Mouse (Mus musculus) hindbrain, embryonic 11.5 days (tissue): ENCODE data around the gene Pgam5. TPM values are rescaled to one million over a fixed set of nuclear protein-coding genes. Genes with fewer than 3 reads are reported as not detected.
A peak's percentile ranks its signal among the peaks of the same experiment; 100 is the strongest.

Experiments used
- ATAC-seq: fragments of 200-750 bp; cut with Nextera tagmentation; 2 replicates; pipeline ENCODE4 v1.8.0; 2017; ENCODE audit warnings: mild to moderate bottlenecking, moderate TSS enrichment, moderate library complexity; ENCODE audit not compliant: low FRiP score
- DNase-seq: peaks from one replicate; pipeline ENCODE4 v3.0.0-alpha.2; 2015; ENCODE audit warnings: low spot score
- H3K27ac ChIP-seq: fragments of 300-500 bp; sonication (generic); 2 replicates; pipeline ENCODE4 v1.5.1; 2014; ENCODE audit warnings: mild to moderate bottlenecking, low read depth, low read length
- H3K27me3 ChIP-seq: fragments of 300-500 bp; sonication (generic); 2 replicates; pipeline ENCODE4 v1.6.1; 2014; ENCODE audit warnings: mild to moderate bottlenecking, low read length, moderate library complexity, mixed read lengths; ENCODE audit not compliant: control insufficient read depth, insufficient read depth
- H3K36me3 ChIP-seq: fragments of 300-500 bp; sonication (generic); 2 replicates; pipeline ENCODE4 v1.6.1; 2014; ENCODE audit warnings: mild to moderate bottlenecking, low read length, moderate library complexity, mixed read lengths; ENCODE audit not compliant: control insufficient read depth, insufficient read depth
- H3K4me1 ChIP-seq: fragments of 300-500 bp; sonication (generic); replicated peaks from 2 replicates; pipeline ENCODE4 v1.6.1; 2014; ENCODE audit warnings: low read length, mixed read lengths; ENCODE audit not compliant: control insufficient read depth, insufficient read depth
- H3K4me2 ChIP-seq: fragments of 300-500 bp; sonication (generic); replicated peaks from 2 replicates; pipeline ENCODE4 v1.6.1; 2014; ENCODE audit warnings: mild to moderate bottlenecking, low read depth, low read length
- H3K4me3 ChIP-seq: fragments of 300-500 bp; sonication (generic); 2 replicates; pipeline ENCODE4 v1.5.1; 2014; ENCODE audit warnings: low read depth, low read length
- H3K9ac ChIP-seq: fragments of 300-500 bp; sonication (generic); 2 replicates; pipeline ENCODE4 v1.6.1; 2014; ENCODE audit warnings: low read depth, low read length
- H3K9me3 ChIP-seq: fragments of 300-500 bp; sonication (generic); 2 replicates; pipeline ENCODE4 v1.6.1; 2016; ENCODE audit warnings: low read length; ENCODE audit not compliant: control insufficient read depth
- WGBS: fragments of 180-500 bp; shearing (Covaris S2); extraction: QIAGEN DNeasy Blood & Tissue Kit; methylation state at CpG from one replicate; pipeline ENCODE4 v1.1.7; 2014; 5-methylcytosine and 5-hydroxymethylcytosine counted together
- polyA plus RNA-seq: library from polyadenylated mRNA; unstranded; fragments of >200 nt; fragmentation: Nextera tagmentation; extraction: Ambion mirVana; gene quantifications from 2 replicates; pipeline ENCODE4 v1.2.1, GENCODE M21; 2014

Gene Pgam5
- polyA plus RNA-seq, 1 experiment from 2014 or later = 88.9 TPM

GRCm38 (mm10) chr5:110285770-110286445 is 16.2 kb upstream of the Pgam5 start, which contains the start of the genes Pxmp2 and Pole:
Pxmp2 (minus strand) TSS chr5:110286186.
Pole (plus strand) TSS chr5:110286306.
- Histone ChIP-seq H3K27me3 (peaks cover 7% of the 10 kb centered on the region), H3K36me3 (0 out of 2 replicates have a peak, but pooled peaks cover under 1% of the 10 kb centered on the region), H3K9me3 (no peaks in the 10 kb centered on the region), H3K4me2 (peak within 1 kb of the TSS; percentile 95), H3K4me3 (peak within 1 kb of the TSS; percentile 68), H3K9ac (peak within 1 kb of the TSS; percentile 79), H3K4me1 (no peaks in the 10 kb centered on the region), H3K27ac (no peak within 1 kb of the TSS)
- ATAC-seq = peak; percentile 99
- DNase-seq = peak; percentile 95
- under 1% methylated on average over 57 of the region's 64 CpGs for WGBS

GRCm38 (mm10) chr5:110285156-110285555 is 15.4 kb upstream of the Pgam5 start:
- no peak for ATAC-seq

GRCm38 (mm10) chr5:110284536-110284935 is 14.8 kb upstream of the Pgam5 start:
- Histone ChIP-seq H3K4me2 (no peak overlapping the region; the same call in 1 of the 2 replicates), H3K9me3 (no peaks in the 10 kb centered on the region), H3K36me3 (no peaks in the 10 kb centered on the region), H3K27me3 (peaks cover 7% of the 10 kb centered on the region), H3K4me3 (no peak overlapping the region), H3K4me1 (no peaks in the 10 kb centered on the region), H3K9ac (no peak overlapping the region), H3K27ac (no peak overlapping the region)
- 14% methylated on average over 4 of the region's 4 CpGs for WGBS
- ATAC-seq (no peak), DNase-seq (peak; percentile 75)

More at GRCm38 (mm10) chr5:110285156-110285555, 15.4 kb upstream of the Pgam5 start:
- Histone ChIP-seq H3K4me2 (peak overlapping the region; percentile 95), H3K4me1 (no peaks in the 10 kb centered on the region), H3K27ac (no peak overlapping the region), H3K9ac (no peak overlapping the region), H3K36me3 (no peaks in the 10 kb centered on the region), H3K4me3 (peak overlapping the region; percentile 68), H3K27me3 (peaks cover 7% of the 10 kb centered on the region), H3K9me3 (no peaks in the 10 kb centered on the region)
- WGBS = 10% methylated on average over 15 of the region's 15 CpGs
- DNase-seq = peak; percentile 31

GRCm38 (mm10) chr5:110281984-110282383 is 12.3 kb upstream of the Pgam5 start:
- DNase-seq (no peak), ATAC-seq (no peak)
- H3K27ac ChIP-seq = no peak overlapping the region
- H3K4me1 ChIP-seq = no peaks in the 10 kb centered on the region
- H3K27me3 ChIP-seq = peaks cover 7% of the 10 kb centered on the region
- no peak overlapping the region for H3K9ac ChIP-seq
- no peaks in the 10 kb centered on the region for H3K36me3 ChIP-seq
- WGBS = 83% methylated on average over 2 of the region's 2 CpGs
- no peak overlapping the region for H3K4me2 ChIP-seq
- H3K4me3 ChIP-seq = no peak overlapping the region
- H3K9me3 ChIP-seq = no peaks in the 10 kb centered on the region

- Histone ChIP-seq H3K4me3 (no peak overlapping the region), H3K27me3 (no peaks in the 10 kb centered on the region), H3K27ac (no peak overlapping the region), H3K4me2 (no peak overlapping the region), H3K36me3 (no peaks in the 10 kb centered on the region), H3K9ac (no peak overlapping the region), H3K4me1 (no peaks in the 10 kb centered on the region), H3K9me3 (no peaks in the 10 kb centered on the region)
- 87% methylated on average over 1 of the region's 1 CpGs for WGBS
- no peak for DNase-seq
- no peak for ATAC-seq
Measured at GRCm38 (mm10) chr5:110276910-110277309, 7.2 kb upstream of the Pgam5 start.

GRCm38 (mm10) chr5:110276391-110276790 is 6.7 kb upstream of the Pgam5 start:
- ATAC-seq (no peak), DNase-seq (no peak)
- H3K27ac ChIP-seq = no peak overlapping the region
- WGBS = 85% methylated on average over 2 of the region's 2 CpGs
- H3K4me3 ChIP-seq = no peak overlapping the region
- no peak overlapping the region for H3K4me2 ChIP-seq
- H3K4me1 ChIP-seq = no peaks in the 10 kb centered on the region
- no peaks in the 10 kb centered on the region for H3K9me3 ChIP-seq
- no peak overlapping the region for H3K9ac ChIP-seq
- H3K36me3 ChIP-seq = no peaks in the 10 kb centered on the region
- no peaks in the 10 kb centered on the region for H3K27me3 ChIP-seq

GRCm38 (mm10) chr5:110274846-110275245 is 5.1 kb upstream of the Pgam5 start:
- no peak overlapping the region for H3K27ac ChIP-seq
- WGBS = 80% methylated on average over 2 of the region's 2 CpGs

GRCm38 (mm10) chr5:110274147-110274546 is 4.4 kb upstream of the Pgam5 start:
- Histone ChIP-seq H3K4me3 (no peak overlapping the region), H3K27me3 (no peaks in the 10 kb centered on the region), H3K36me3 (no peaks in the 10 kb centered on the region), H3K9ac (no peak overlapping the region), H3K4me2 (no peak overlapping the region), H3K9me3 (no peaks in the 10 kb centered on the region), H3K4me1 (no peaks in the 10 kb centered on the region), H3K27ac (no peak overlapping the region)
- DNase-seq (no peak), ATAC-seq (no peak)
- 91% methylated on average over 4 of the region's 4 CpGs for WGBS

More at GRCm38 (mm10) chr5:110274846-110275245, 5.1 kb upstream of the Pgam5 start:
- ATAC-seq (no peak), DNase-seq (no peak)
- Histone ChIP-seq H3K9me3 (no peaks in the 10 kb centered on the region), H3K4me2 (no peak overlapping the region), H3K27me3 (no peaks in the 10 kb centered on the region), H3K4me3 (no peak overlapping the region), H3K4me1 (no peaks in the 10 kb centered on the region), H3K9ac (no peak overlapping the region), H3K36me3 (no peaks in the 10 kb centered on the region)

- Histone ChIP-seq H3K4me2 (no peak overlapping the region), H3K4me3 (no peak overlapping the region), H3K27ac (no peak overlapping the region), H3K9ac (no peak overlapping the region), H3K4me1 (no peaks in the 10 kb centered on the region), H3K9me3 (no peaks in the 10 kb centered on the region), H3K27me3 (no peaks in the 10 kb centered on the region), H3K36me3 (peaks cover 4% of the 10 kb centered on the region; the same call in 1 of the 2 replicates)
- DNase-seq (no peak), ATAC-seq (peak; percentile 45; the same call in 1 of the 2 replicates)
- 94% methylated on average over 6 of the region's 6 CpGs for WGBS
Measured at GRCm38 (mm10) chr5:110270242-110270641, 529 bp upstream of the Pgam5 start.
